Mouse (Mus musculus) testis, adult 2 months (tissue): Measurements from ENCODE around the gene Rasa2. TPM values are rescaled to one million over a fixed set of nuclear protein-coding genes. Genes with fewer than 3 reads are reported as not detected.

ENCODE experiments used
- H3K27ac ChIP-seq: fragments of 200-500 bp; 2 replicates; pipeline ENCODE4 v1.5.1; 2012; ENCODE audit warnings: low read depth, low read length; ENCODE audit not compliant: control insufficient read depth, insufficient read depth
- H3K27me3 ChIP-seq: fragments of 200-500 bp; 2 replicates; pipeline ENCODE4 v1.6.1; 2012; ENCODE audit warnings: mild to moderate bottlenecking, low read length, moderate library complexity; ENCODE audit not compliant: control insufficient read depth, insufficient read depth
- H3K36me3 ChIP-seq: fragments of 200-500 bp; 2 replicates; pipeline ENCODE4 v1.6.1; 2012; ENCODE audit warnings: mild to moderate bottlenecking, low read length; ENCODE audit not compliant: control insufficient read depth, insufficient read depth
- H3K4me1 ChIP-seq: fragments of 200-500 bp; 2 replicates; pipeline ENCODE4 v1.6.1; 2012; ENCODE audit warnings: low read length; ENCODE audit not compliant: control insufficient read depth, insufficient read depth
- H3K4me3 ChIP-seq: fragments of 200-500 bp; 2 replicates; pipeline ENCODE4 v1.5.1; 2012; ENCODE audit warnings: low read depth, mild to moderate bottlenecking, low read length, moderate library complexity, mixed read lengths; ENCODE audit not compliant: control insufficient read depth
- CTCF ChIP-seq: fragments of 200-500 bp; IDR thresholded peaks from 2 replicates; pipeline ENCODE4 v1.5.1; 2012; ENCODE audit warnings: low read depth, mild to moderate bottlenecking, inconsistent platforms, low read length, moderate library complexity; ENCODE audit not compliant: control insufficient read depth, insufficient read depth, insufficient replicate concordance
- POLR2A ChIP-seq: fragments of 200-500 bp; IDR thresholded peaks from 2 replicates; pipeline ENCODE4 v1.6.1; 2012; ENCODE audit warnings: low read depth, mild to moderate bottlenecking, inconsistent platforms, low read length, moderate library complexity; ENCODE audit not compliant: control insufficient read depth
- polyA plus RNA-seq: library from polyadenylated mRNA; depleted of rRNA; stranded (reverse); fragments of >200 nt; gene quantifications from 2 replicates; pipeline ENCODE4 v1.2.3, GENCODE M21; 2012

Rasa2 gene
- polyA plus RNA-seq, 1 experiment: 1.8 TPM

DNA sequence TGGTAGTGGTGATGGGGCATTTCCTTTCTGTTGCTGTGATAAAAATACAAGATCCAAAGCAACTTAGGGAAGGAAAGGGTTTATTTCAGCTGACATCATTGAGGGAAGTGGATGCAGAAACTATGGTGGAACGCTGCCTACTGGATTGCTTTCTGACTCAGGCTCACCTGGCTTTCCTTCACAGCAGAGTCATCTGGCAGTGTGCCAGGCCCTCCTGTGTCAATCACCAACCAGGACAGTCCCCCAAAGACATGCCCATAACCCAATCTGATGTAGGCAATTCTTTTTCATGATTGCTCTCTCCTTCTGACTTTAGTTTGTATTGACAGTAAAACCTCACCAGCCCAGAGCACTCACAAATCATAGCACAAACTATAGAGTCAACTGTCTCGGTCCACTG is 41.0 kb upstream of the Rasa2 start:
- Histone ChIP-seq H3K4me1 (peaks cover 5% of the 10 kb centered on the region), H3K36me3 (no peaks in the 10 kb centered on the region), H3K27ac (no peak overlapping the region), H3K4me3 (no peak overlapping the region), H3K27me3 (no peaks in the 10 kb centered on the region)
- TF ChIP-seq CTCF (no peak), POLR2A (no peak)

- TF ChIP-seq POLR2A (no peak), CTCF (no peak)
- H3K4me3 ChIP-seq: no peak overlapping the region
- peaks cover 5% of the 10 kb centered on the region for H3K4me1 ChIP-seq
- no peaks in the 10 kb centered on the region for H3K36me3 ChIP-seq
- H3K27ac ChIP-seq: no peak overlapping the region
- H3K27me3 ChIP-seq: no peaks in the 10 kb centered on the region
These were observed 39.8 kb upstream of the Rasa2 start for GRCm38 (mm10) chr9:96671249-96671648.

- Histone ChIP-seq H3K36me3 (no peaks in the 10 kb centered on the region), H3K4me3 (peak overlapping the region; percentile 81), H3K27me3 (no peaks in the 10 kb centered on the region), H3K27ac (peak overlapping the region; percentile 46; the same call in 1 of the 2 replicates), H3K4me1 (peaks cover 5% of the 10 kb centered on the region)
- TF ChIP-seq CTCF: peak; percentile 45; the same call in 1 of the 2 replicates
- TF ChIP-seq POLR2A: peak; percentile 59
These were observed 38.5 kb upstream of the Rasa2 start for GRCm38 (mm10) chr9:96669877-96670276.

- Histone ChIP-seq H3K27ac (no peak overlapping the region), H3K4me3 (no peak overlapping the region), H3K36me3 (no peaks in the 10 kb centered on the region), H3K4me1 (peaks cover 5% of the 10 kb centered on the region), H3K27me3 (no peaks in the 10 kb centered on the region)
- no peak for TF ChIP-seq POLR2A
- peak; percentile 65; the same call in 1 of the 2 replicates for TF ChIP-seq CTCF
These were observed 37.2 kb upstream of the Rasa2 start for GRCm38 (mm10) chr9:96668628-96669027.

GRCm38 (mm10) chr9:96660510-96661244 is 29.3 kb upstream of the Rasa2 start:
- Histone ChIP-seq H3K36me3 (no peaks in the 10 kb centered on the region), H3K27ac (no peak overlapping the region), H3K4me3 (no peak overlapping the region), H3K4me1 (no peaks in the 10 kb centered on the region), H3K27me3 (no peaks in the 10 kb centered on the region)
- TF ChIP-seq CTCF: no peak
- no peak for TF ChIP-seq POLR2A

GRCm38 (mm10) chr9:96659801-96660200 is 28.4 kb upstream of the Rasa2 start:
- no peak for TF ChIP-seq CTCF
- no peak for TF ChIP-seq POLR2A
- Histone ChIP-seq H3K27ac (no peak overlapping the region), H3K4me1 (no peaks in the 10 kb centered on the region), H3K27me3 (no peaks in the 10 kb centered on the region), H3K4me3 (no peak overlapping the region), H3K36me3 (no peaks in the 10 kb centered on the region)

DNA sequence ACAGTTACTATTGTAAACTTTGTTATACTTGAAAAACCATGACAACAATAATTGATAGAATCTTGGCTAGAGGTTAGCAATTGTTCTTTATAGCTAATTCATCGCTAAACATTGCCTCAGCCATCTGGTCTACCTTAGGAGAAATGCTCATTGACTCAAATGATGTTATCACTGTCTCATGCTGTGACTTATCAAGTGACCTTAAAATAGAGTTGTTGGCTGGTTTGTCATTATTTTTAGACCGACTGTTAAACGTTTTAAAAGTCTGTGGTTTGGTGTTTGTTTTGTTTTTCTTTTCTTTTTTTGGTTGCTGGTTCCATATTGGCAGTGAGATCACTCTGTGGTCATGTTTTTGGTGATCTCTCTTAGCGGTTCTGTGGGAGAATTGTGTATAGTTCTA is 22.1 kb upstream of the Rasa2 start:
- no peaks in the 10 kb centered on the region for H3K36me3 ChIP-seq
- H3K4me3 ChIP-seq: no peak overlapping the region
- no peaks in the 10 kb centered on the region for H3K4me1 ChIP-seq
- no peaks in the 10 kb centered on the region for H3K27me3 ChIP-seq
- TF ChIP-seq CTCF: no peak
- H3K27ac ChIP-seq: no peak overlapping the region
